Mouse (Mus musculus): ENCODE measurements around the gene Abcc4. TPM values are rescaled to one million over a fixed set of nuclear protein-coding genes. Genes with fewer than 3 reads are reported as not detected.
"Not testable (repeated sequence)": the region's sequence is repeated elsewhere in the genome, so short reads cannot be mapped to it uniquely, and the experiment has no call there.

The Abcc4 gene
- total and polyA plus RNA-seq, 3 experiments, result 5.7 to 9.8 (median 9.1) TPM

DNA sequence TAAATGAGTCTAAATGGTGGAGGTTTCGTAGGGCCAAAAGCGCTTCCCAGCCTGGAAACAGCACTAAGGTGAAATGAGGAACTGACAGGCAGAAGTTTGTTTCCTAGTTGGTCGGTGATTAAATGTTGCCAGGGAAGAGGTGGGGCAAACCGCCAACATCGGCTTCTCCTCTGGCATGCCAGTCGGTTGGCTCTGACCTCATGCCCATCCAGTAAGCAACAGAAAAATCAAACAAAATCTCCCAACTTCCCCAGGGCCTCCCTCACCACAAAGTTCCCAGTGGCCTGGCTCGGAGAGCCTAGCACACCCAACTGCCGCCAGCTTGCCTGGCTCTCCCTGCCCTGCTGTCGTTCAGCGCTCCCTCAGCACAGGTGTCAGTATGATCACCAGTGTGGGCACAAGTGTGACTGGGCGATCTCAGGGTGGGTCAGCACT lies 31.3 kb downstream of the Abcc4 start:
- intact Hi-C loops (cut with DNase I), result loop anchor here (5.0 kb wide), 1 partner anchor 37 kb away; no protein-coding TSS in a partner anchor
- no peaks in the 10 kb centered on the region for H3K27me3 ChIP-seq (ENCODE audit: control insufficient read depth, insufficient read depth, low read length)
- no peak overlapping the region for H3K4me3 ChIP-seq
- H3K27ac ChIP-seq, result no peak overlapping the region
- peak; percentile 51 to 72 for DNase-seq
- H3K36me3 ChIP-seq (ENCODE audit: control insufficient read depth, insufficient read depth, low read length), result no peaks in the 10 kb centered on the region
- 63% methylated on average over 11 of the region's 11 CpGs for WGBS
- no peak overlapping the region for H3K9ac ChIP-seq (ENCODE audit: low read depth, low read length)
- no peaks in the 10 kb centered on the region; the same call in 1 of the 2 replicates for H3K79me2 ChIP-seq (replicated peaks; ENCODE audit: control insufficient read depth, insufficient read depth, low read length)
- TF ChIP-seq CTCF (IDR thresholded peaks at IDR 0.05) (no peak), EP300 (IDR thresholded peaks at IDR 0.05; ENCODE audit: insufficient read depth, low read depth, low read length) (no peak), POLR2A (IDR thresholded peaks at IDR 0.05; ENCODE audit: insufficient read depth, low read depth, low read length) (no peak)
- H3K4me1 ChIP-seq (ENCODE audit: control insufficient read depth, insufficient read depth, low read length), result peaks cover 6% of the 10 kb centered on the region

DNA sequence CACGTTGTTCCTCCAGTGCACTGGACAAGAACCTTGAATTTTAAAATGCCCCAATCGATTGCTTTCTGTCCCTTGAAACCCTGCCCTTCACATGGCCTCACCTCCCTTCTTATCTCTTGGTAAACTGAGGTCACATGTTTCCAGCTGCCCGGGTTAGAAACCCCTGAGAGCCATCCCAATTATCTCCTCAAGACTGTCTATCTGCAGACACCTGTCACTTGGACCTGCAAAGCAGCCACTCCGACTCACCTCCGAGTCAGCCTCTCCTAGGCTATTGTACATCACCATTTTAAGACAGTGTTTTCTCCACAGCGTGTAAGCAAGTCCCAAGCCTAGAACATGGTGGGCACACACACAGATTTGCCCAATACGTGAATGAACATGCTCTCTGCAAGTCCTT lies 31.8 kb downstream of the Abcc4 start:
- Histone ChIP-seq H3K79me2 (replicated peaks; ENCODE audit: control insufficient read depth, insufficient read depth, low read length) (no peaks in the 10 kb centered on the region; the same call in 1 of the 2 replicates), H3K4me3 (no peak overlapping the region), H3K36me3 (ENCODE audit: control insufficient read depth, insufficient read depth, low read length) (no peaks in the 10 kb centered on the region), H3K27me3 (ENCODE audit: control insufficient read depth, insufficient read depth, low read length) (no peaks in the 10 kb centered on the region), H3K27ac (no peak overlapping the region), H3K4me1 (ENCODE audit: control insufficient read depth, insufficient read depth, low read length) (peaks cover 6% of the 10 kb centered on the region), H3K9ac (ENCODE audit: low read depth, low read length) (no peak overlapping the region)
- intact Hi-C loops (cut with DNase I), result loop anchor here (5.0 kb wide), 1 partner anchor 37 kb away; no protein-coding TSS in a partner anchor
- no peak for DNase-seq
- WGBS, result 75% methylated on average over 7 of the region's 7 CpGs
- TF ChIP-seq CTCF (IDR thresholded peaks at IDR 0.05), result no peak
- TF ChIP-seq POLR2A (IDR thresholded peaks at IDR 0.05; ENCODE audit: insufficient read depth, low read depth, low read length), result no peak
- no peak for TF ChIP-seq EP300 (IDR thresholded peaks at IDR 0.05; ENCODE audit: insufficient read depth, low read depth, low read length)

GRCm38 (mm10) chr14:118673501-118673900 lies 32.5 kb downstream of the Abcc4 start:
- no peak for DNase-seq
- Histone ChIP-seq H3K4me1 (ENCODE audit: control insufficient read depth, insufficient read depth, low read length) (peaks cover 6% of the 10 kb centered on the region), H3K79me2 (replicated peaks; ENCODE audit: control insufficient read depth, insufficient read depth, low read length) (no peaks in the 10 kb centered on the region; the same call in 1 of the 2 replicates), H3K36me3 (ENCODE audit: control insufficient read depth, insufficient read depth, low read length) (no peaks in the 10 kb centered on the region), H3K27ac (no peak overlapping the region), H3K9ac (ENCODE audit: low read depth, low read length) (no peak overlapping the region), H3K27me3 (ENCODE audit: control insufficient read depth, insufficient read depth, low read length) (no peaks in the 10 kb centered on the region), H3K4me3 (no peak overlapping the region)
- no peak for TF ChIP-seq EP300 (IDR thresholded peaks at IDR 0.05; ENCODE audit: insufficient read depth, low read depth, low read length)
- no peak for TF ChIP-seq POLR2A (IDR thresholded peaks at IDR 0.05; ENCODE audit: insufficient read depth, low read depth, low read length)
- TF ChIP-seq CTCF (IDR thresholded peaks at IDR 0.05), result no peak
- WGBS, result 84% methylated on average over 6 of the region's 6 CpGs
- intact Hi-C loops (cut with DNase I), result loop anchor here (5.0 kb wide), 1 partner anchor 36 kb away; no protein-coding TSS in a partner anchor

DNA sequence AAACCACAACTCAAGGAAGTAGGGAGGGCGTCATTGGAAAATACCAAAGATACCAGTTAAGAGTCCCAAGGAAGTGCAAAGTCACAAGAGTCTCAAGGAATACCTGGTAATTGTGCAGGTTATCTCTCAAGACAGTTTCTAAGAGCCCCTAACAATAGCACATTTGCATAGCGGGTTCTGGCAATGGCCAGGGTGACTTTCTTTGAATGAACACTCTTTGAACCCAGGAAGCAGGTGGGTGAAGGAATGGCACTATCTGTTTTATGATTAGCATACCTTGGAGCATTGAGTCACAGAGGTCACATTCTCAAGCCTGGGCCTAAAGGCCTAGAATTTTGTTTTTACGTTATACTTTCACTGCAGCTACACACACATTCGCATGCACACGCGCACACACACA lies 33.1 kb downstream of the Abcc4 start:
- H3K36me3 ChIP-seq (ENCODE audit: control insufficient read depth, insufficient read depth, low read length); H3K27ac ChIP-seq; H3K27me3 ChIP-seq (ENCODE audit: control insufficient read depth, insufficient read depth, low read length); H3K9ac ChIP-seq (ENCODE audit: low read depth, low read length); H3K4me3 ChIP-seq; DNase-seq; H3K79me2 ChIP-seq (replicated peaks; ENCODE audit: control insufficient read depth, insufficient read depth, low read length); H3K4me1 ChIP-seq (ENCODE audit: control insufficient read depth, insufficient read depth, low read length): not testable (repeated sequence)
- WGBS, result 95% methylated on average over 6 of the region's 6 CpGs
- intact Hi-C loops (cut with DNase I), result loop anchor here (5.0 kb wide), 1 partner anchor 36 kb away; no protein-coding TSS in a partner anchor

DNA sequence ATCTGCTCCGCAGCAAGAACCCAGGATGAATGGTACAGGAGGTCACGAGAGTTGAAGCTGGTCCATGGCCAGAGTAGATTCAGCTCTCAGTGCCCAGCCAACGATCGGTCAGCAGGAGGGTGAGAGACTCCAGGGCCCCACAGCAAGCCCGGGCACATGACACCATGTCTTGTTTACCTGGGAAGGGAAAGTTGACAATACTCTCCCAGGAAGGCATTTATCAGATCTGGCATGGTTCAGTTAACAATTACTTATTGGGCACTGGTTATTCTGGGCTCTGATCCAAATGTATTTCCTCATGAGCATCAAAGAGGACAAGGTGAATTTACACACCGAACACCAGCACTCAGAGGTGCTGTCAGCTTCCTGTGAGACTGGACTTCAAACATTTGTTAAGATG lies 38.5 kb downstream of the Abcc4 start:
- TF ChIP-seq CTCF (IDR thresholded peaks at IDR 0.05) (no peak), EP300 (IDR thresholded peaks at IDR 0.05; ENCODE audit: insufficient read depth, low read depth, low read length) (no peak), POLR2A (IDR thresholded peaks at IDR 0.05; ENCODE audit: insufficient read depth, low read depth, low read length) (no peak)
- no peaks in the 10 kb centered on the region for H3K27me3 ChIP-seq (ENCODE audit: control insufficient read depth, insufficient read depth, low read length)
- H3K4me3 ChIP-seq, result no peak overlapping the region
- no peak overlapping the region for H3K27ac ChIP-seq
- 41% methylated on average over 6 of the region's 6 CpGs for WGBS
- intact Hi-C loops (cut with DNase I), result loop anchor here (5.0 kb wide), 1 partner anchor 50 kb away; no protein-coding TSS in a partner anchor
- no peak overlapping the region for H3K9ac ChIP-seq (ENCODE audit: low read depth, low read length)
- peaks cover 5% of the 10 kb centered on the region for H3K4me1 ChIP-seq (ENCODE audit: control insufficient read depth, insufficient read depth, low read length)
- H3K79me2 ChIP-seq (replicated peaks; ENCODE audit: control insufficient read depth, insufficient read depth, low read length), result no peaks in the 10 kb centered on the region
- peak in 1 of 2 experiments; percentile 62 for DNase-seq
- H3K36me3 ChIP-seq (ENCODE audit: control insufficient read depth, insufficient read depth, low read length), result no peaks in the 10 kb centered on the region

GRCm38 (mm10) chr14:118664661-118665060 lies 41.4 kb downstream of the Abcc4 start:
- no peak overlapping the region for H3K9ac ChIP-seq (ENCODE audit: low read depth, low read length)
- no peaks in the 10 kb centered on the region for H3K36me3 ChIP-seq (ENCODE audit: control insufficient read depth, insufficient read depth, low read length)
- no peaks in the 10 kb centered on the region for H3K27me3 ChIP-seq (ENCODE audit: control insufficient read depth, insufficient read depth, low read length)
- no peak for TF ChIP-seq CTCF (IDR thresholded peaks at IDR 0.05)
- TF ChIP-seq POLR2A (IDR thresholded peaks at IDR 0.05; ENCODE audit: insufficient read depth, low read depth, low read length), result no peak
- WGBS, result 73% methylated on average over 7 of the region's 7 CpGs
- no peak for DNase-seq
- no peaks in the 10 kb centered on the region for H3K79me2 ChIP-seq (replicated peaks; ENCODE audit: control insufficient read depth, insufficient read depth, low read length)
- peaks cover 5% of the 10 kb centered on the region for H3K4me1 ChIP-seq (ENCODE audit: control insufficient read depth, insufficient read depth, low read length)
- no peak overlapping the region for H3K4me3 ChIP-seq
- intact Hi-C loops (cut with DNase I), result loop anchor here (5.0 kb wide), 1 partner anchor 53 kb away; no protein-coding TSS in a partner anchor
- H3K27ac ChIP-seq, result no peak overlapping the region

Measured in heart, adult 2 months (tissue).